Mouse (Mus musculus): ENCODE results near the gene Sectm1a.

- TF ChIP-seq MYOD1 (IDR thresholded peaks at IDR 0.05; ENCODE audit: control insufficient read depth, insufficient read length, low read depth) (no peak), CTCF (IDR thresholded peaks at IDR 0.05; ENCODE audit: control insufficient read depth, insufficient read depth, insufficient read length) (no peak)
These were observed 40.1 kb upstream of the Sectm1a start for GRCm38 (mm10) chr11:121121151-121121550.
